Mouse (Mus musculus) neural tube, embryonic 12.5 days (tissue): ENCODE data around the gene Gli2. TPM values are rescaled to one million over a fixed set of nuclear protein-coding genes. Genes with fewer than 3 reads are reported as not detected.

ENCODE experiments used
- ATAC-seq: fragments of 200-750 bp; cut with Nextera tagmentation; 2 replicates; pipeline ENCODE4 v1.8.0; 2017; ENCODE audit warnings: low read depth, mild to moderate bottlenecking, moderate TSS enrichment, moderate library complexity; ENCODE audit not compliant: low FRiP score
- H3K27ac ChIP-seq: fragments of 300-500 bp; sonication (generic); 2 replicates; pipeline ENCODE4 v1.5.1; 2016
- H3K27me3 ChIP-seq: fragments of 300-500 bp; sonication (generic); replicated peaks from 2 replicates; pipeline ENCODE4 v1.6.1; 2016; ENCODE audit warnings: mild to moderate bottlenecking
- H3K36me3 ChIP-seq: fragments of 300-500 bp; sonication (generic); 2 replicates; pipeline ENCODE4 v1.6.1; 2016; ENCODE audit warnings: mild to moderate bottlenecking
- H3K4me1 ChIP-seq: fragments of 300-500 bp; sonication (generic); 2 replicates; pipeline ENCODE4 v1.6.1; 2016
- H3K4me2 ChIP-seq: fragments of 300-500 bp; sonication (generic); replicated peaks from 2 replicates; pipeline ENCODE4 v1.6.1; 2016; ENCODE audit warnings: mild to moderate bottlenecking
- H3K4me3 ChIP-seq: fragments of 300-500 bp; sonication (generic); 2 replicates; pipeline ENCODE4 v1.5.1; 2016
- H3K9ac ChIP-seq: fragments of 300-500 bp; sonication (generic); 2 replicates; pipeline ENCODE4 v1.6.1; 2016; ENCODE audit warnings: mild to moderate bottlenecking
- H3K9me3 ChIP-seq: fragments of 300-500 bp; sonication (generic); 2 replicates; pipeline ENCODE4 v1.6.1; 2016; ENCODE audit warnings: mild to moderate bottlenecking
- WGBS: fragments of 180-500 bp; shearing (Covaris S2); methylation state at CpG from one replicate; pipeline ENCODE4 v1.1.7; 2016; 5-methylcytosine and 5-hydroxymethylcytosine counted together
- polyA plus RNA-seq: library from polyadenylated mRNA; unstranded; fragments of >200 nt; fragmentation: Nextera tagmentation; extraction: Ambion mirVana; gene quantifications from 2 replicates; pipeline ENCODE4 v1.2.1, GENCODE M21; 2016

Gene Gli2
- polyA plus RNA-seq: 5.6 and 6.6 TPM in 2 replicates

DNA sequence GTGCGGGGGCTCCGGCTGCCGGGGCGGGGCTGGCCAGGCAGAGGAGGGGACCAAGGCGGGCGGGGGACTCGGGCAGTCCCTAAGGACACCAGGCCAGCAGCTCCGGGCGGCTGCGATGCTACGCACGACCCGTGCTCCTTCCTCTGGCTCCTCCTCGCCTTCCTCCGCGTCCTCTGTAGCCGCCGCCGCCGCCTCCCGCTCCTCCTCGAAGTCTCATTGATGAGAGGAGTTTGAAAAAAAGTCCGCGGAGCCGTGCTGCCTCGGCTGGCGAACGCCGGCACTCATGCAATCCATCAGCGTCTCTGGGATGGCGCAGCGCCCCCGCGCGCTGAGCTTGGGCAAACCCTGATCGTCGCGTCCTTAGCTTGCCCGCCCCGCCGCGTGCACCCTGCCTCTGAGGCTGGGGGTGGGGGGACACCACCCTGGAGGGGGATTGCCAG, at the start of gene Gli2:
Gli2 (minus strand) TSS at position 218 of the 440 bp plus-strand sequence.
- H3K4me2 ChIP-seq: peak within 1 kb of the TSS; percentile 71
- peak within 1 kb of the TSS; percentile 56 for H3K4me3 ChIP-seq
- peaks cover 45% of the 10 kb centered on the region for H3K4me1 ChIP-seq
- H3K27me3 ChIP-seq: no peaks in the 10 kb centered on the region; the same call in 1 of the 2 replicates
- peak within 1 kb of the TSS; percentile 68 for H3K9ac ChIP-seq
- no peaks in the 10 kb centered on the region for H3K36me3 ChIP-seq
- 1% methylated on average over 42 of the region's 42 CpGs for WGBS
- no peaks in the 10 kb centered on the region for H3K9me3 ChIP-seq
- ATAC-seq: peak; percentile 76
- peak within 1 kb of the TSS; percentile 38; the same call in 1 of the 2 replicates for H3K27ac ChIP-seq

DNA sequence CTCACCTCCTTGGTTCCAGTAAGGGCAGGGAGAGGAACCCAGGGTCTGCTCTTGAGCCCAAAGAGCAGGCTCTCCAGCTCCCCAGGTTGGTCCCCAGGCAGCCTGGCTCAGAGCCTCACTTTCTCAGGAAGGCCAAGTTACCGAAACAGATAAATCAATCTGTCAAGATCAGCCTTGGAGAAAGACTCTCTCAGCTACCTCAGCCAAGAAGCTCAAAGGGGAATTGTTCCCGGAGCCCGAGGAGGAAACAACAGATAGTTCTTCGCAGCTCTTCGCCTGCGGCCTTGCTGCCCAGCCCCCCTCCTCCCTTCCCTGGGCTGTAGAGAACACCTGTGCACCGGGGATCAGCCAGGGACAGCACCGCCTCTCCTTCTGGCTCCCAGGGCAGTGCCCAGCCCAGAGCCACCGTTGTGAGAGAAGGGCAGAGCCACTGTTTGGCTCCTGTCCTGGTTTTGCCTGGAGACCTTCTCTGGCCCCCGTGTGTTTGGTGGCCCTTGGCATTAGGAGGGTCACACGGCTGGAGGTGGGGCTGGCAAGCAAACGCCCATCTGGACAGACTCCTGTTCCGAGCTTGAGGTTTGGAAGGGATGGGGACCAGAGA, 44.6 kb upstream of the Gli2 start:
- H3K4me2 ChIP-seq: no peak overlapping the region
- no peaks in the 10 kb centered on the region for H3K27me3 ChIP-seq
- no peaks in the 10 kb centered on the region for H3K36me3 ChIP-seq
- peaks cover 7% of the 10 kb centered on the region for H3K4me1 ChIP-seq
- ATAC-seq: no peak
- no peaks in the 10 kb centered on the region for H3K9me3 ChIP-seq
- 43% methylated on average over 13 of the region's 13 CpGs for WGBS
- no peak overlapping the region for H3K9ac ChIP-seq
- H3K4me3 ChIP-seq: no peak overlapping the region
- H3K27ac ChIP-seq: no peak overlapping the region

DNA sequence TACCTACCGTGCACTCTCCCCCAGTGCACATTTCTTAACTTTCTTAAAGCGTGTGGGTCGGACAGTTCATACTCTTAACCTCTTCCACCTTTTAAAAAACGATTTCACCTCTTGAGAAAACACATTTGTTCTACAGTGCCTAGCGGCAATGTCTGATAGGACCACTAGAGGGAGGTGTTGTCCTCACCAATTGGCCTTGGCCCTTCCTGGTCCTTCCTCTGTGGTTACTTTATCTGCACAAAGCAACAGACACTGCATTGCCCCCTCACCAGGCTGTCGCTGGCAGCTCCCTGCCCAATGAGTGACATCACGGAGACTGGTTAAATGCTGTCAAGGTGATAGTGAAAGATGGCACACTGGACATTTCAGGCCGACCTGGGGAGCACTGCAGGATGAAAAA, 40.3 kb upstream of the Gli2 start:
- Histone ChIP-seq H3K4me3 (no peak overlapping the region), H3K9ac (no peak overlapping the region), H3K4me1 (peaks cover 7% of the 10 kb centered on the region), H3K27ac (no peak overlapping the region), H3K9me3 (no peaks in the 10 kb centered on the region), H3K27me3 (no peaks in the 10 kb centered on the region), H3K4me2 (no peak overlapping the region), H3K36me3 (no peaks in the 10 kb centered on the region)
- ATAC-seq: peak; percentile 57; the same call in 1 of the 2 replicates
- WGBS: 22% methylated on average over 8 of the region's 8 CpGs

DNA sequence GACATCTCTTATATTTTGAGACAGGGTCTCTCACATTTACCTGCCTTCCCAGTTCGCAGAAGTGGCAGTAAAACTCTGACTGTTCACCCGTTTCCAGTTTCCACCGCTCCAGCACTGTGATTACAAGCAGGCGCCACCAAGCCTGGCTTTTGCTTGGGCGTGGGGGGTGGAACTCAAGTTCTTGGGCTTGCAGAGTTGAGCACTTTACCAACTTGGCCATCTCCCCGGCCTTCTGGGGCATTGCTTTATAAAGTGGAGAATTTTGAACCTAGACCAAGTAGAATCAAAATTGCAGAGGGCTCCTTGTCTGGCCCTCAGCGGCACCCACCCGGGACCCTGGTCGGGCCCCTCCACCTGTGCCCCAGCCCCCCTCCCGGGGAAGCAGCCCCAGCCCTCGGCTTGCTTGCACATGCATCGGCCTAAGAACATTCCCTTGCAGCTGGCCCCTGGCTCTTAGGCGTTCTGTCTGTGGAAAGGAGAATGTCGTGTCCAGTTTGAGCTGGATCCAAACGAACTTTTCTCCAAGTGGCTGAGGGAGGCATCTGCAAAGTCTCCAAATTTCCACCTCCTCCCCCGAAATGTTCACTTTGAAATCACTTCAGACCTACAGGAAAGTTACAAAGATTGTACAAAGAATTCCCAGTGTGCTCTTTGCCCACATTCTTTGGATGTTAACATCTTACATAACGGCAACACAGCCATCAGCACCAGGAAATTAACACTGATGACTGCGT, 36.6 kb upstream of the Gli2 start:
- Histone ChIP-seq H3K9me3 (no peaks in the 10 kb centered on the region), H3K9ac (no peak overlapping the region), H3K36me3 (no peaks in the 10 kb centered on the region), H3K4me1 (no peaks in the 10 kb centered on the region), H3K4me2 (no peak overlapping the region), H3K27ac (no peak overlapping the region), H3K27me3 (no peaks in the 10 kb centered on the region), H3K4me3 (no peak overlapping the region)
- 82% methylated on average over 18 of the region's 18 CpGs for WGBS
- no peak for ATAC-seq

DNA sequence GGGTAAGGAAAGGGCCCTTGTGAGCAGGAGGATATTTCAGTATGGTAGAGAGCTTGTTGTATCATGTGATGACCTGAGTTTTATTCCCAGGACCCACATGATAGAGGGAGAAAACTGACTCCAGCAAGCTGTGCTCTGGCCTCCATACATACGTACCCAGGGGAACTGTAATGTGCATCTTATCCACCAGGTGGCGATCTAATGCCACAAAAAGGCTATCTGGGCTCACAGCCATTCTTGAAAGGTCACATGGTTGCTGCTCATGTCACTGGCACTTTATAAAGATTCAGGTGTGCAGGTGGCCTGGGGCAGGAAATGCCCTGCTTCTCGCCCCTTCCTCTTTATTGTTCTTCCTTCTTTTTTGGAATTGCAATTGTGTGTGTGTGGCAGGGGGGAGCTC, 34.1 kb upstream of the Gli2 start:
- WGBS: 14% methylated on average over 3 of the region's 3 CpGs
- Histone ChIP-seq H3K36me3 (no peaks in the 10 kb centered on the region), H3K9me3 (no peaks in the 10 kb centered on the region), H3K9ac (no peak overlapping the region), H3K27ac (no peak overlapping the region), H3K4me2 (no peak overlapping the region), H3K27me3 (no peaks in the 10 kb centered on the region; the same call in 1 of the 2 replicates), H3K4me1 (no peaks in the 10 kb centered on the region), H3K4me3 (no peak overlapping the region)
- ATAC-seq: peak; percentile 25; the same call in 1 of the 2 replicates

DNA sequence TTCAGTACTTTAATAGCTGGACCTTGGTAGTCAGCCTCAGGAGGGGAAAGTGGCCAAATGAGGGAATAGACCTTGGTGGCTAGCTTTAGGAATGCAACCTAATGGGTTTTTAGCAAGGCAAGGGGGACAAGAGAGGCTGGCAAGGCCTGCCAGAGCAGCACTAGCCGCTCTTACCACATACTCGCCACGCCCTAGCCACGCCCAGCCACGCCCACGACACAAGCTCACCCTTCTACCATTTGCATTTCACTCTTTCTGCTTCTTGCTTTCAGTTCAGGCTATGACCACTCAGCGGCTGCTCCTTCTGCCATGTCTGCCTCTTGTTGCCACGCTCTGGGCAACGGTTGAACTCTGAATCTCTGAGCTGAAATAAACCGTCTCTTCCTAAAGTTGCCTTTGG, 32.4 kb upstream of the Gli2 start:
- H3K4me1 ChIP-seq: no peaks in the 10 kb centered on the region
- no peak overlapping the region for H3K9ac ChIP-seq
- no peak overlapping the region for H3K27ac ChIP-seq
- no peak overlapping the region for H3K4me2 ChIP-seq
- H3K27me3 ChIP-seq: no peaks in the 10 kb centered on the region; the same call in 1 of the 2 replicates
- no peak for ATAC-seq
- H3K36me3 ChIP-seq: no peaks in the 10 kb centered on the region
- no peaks in the 10 kb centered on the region for H3K9me3 ChIP-seq
- WGBS: 75% methylated on average over 10 of the region's 10 CpGs
- H3K4me3 ChIP-seq: no peak overlapping the region

DNA sequence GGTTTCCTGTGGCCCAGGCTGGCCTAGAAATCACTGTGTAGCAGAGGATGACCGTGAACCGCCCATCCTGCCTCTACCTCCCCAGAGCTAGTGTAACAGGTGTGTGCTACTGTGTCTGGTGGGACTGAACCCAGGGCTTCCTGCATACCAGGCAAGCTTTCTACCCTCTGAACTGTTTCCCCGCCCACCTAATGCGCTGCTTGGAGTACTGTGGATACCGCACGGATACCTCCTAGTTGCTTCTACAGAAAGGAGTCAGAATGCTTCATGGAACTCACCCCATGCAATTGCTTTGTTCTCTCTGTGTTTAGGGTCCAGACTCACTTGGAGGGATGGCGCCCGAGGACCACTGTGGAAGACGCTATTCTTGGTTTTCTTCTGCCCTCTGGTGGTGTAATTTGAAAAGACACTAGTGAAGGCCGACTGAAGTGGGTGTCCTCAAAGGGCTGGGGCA, 30.1 kb upstream of the Gli2 start:
- H3K36me3 ChIP-seq: no peaks in the 10 kb centered on the region
- H3K4me3 ChIP-seq: no peak overlapping the region
- H3K4me1 ChIP-seq: no peaks in the 10 kb centered on the region
- ATAC-seq: peak; percentile 59
- H3K9me3 ChIP-seq: no peaks in the 10 kb centered on the region
- no peaks in the 10 kb centered on the region; the same call in 1 of the 2 replicates for H3K27me3 ChIP-seq
- no peak overlapping the region for H3K4me2 ChIP-seq
- H3K9ac ChIP-seq: no peak overlapping the region
- no peak overlapping the region for H3K27ac ChIP-seq
- 20% methylated on average over 10 of the region's 10 CpGs for WGBS

DNA sequence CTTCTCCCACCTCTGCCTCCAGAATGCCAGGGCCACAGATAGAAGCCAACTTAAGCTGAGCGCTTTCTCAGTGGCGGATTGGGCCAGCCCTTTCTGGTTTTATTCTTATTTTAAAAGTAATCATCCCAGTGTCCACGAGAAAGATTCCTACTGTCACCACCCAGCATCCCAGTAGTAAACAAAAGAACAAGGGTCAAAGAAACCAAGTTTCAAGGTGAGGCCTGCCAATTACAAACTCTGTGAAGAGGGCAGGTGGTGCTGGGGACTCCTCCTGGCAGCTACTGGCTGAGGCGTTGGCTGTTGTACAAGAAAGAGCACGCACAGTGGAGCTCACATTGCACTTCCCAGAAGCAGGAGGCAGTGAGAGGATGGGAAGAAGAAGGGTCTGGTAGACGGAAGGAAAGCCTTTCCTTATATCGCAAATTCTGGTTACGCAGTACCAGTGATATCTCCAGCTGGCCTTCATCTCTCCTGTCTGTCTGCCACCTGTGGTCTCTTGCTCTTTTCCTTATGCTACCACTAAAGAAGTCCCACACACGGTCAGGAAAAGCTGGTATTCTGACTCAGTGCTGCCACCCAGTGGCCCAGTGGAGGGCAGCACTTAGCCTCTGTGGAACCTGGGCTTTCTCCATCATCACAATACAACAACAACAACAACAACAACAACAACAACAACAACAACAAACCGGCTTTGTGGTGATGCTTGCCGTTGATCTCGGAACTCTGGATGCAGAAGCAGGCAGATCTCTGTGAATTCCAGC, 29.0 kb upstream of the Gli2 start:
- peaks cover 7% of the 10 kb centered on the region; the same call in 1 of the 2 replicates for H3K27me3 ChIP-seq
- no peaks in the 10 kb centered on the region for H3K36me3 ChIP-seq
- no peak overlapping the region for H3K27ac ChIP-seq
- H3K4me3 ChIP-seq: no peak overlapping the region
- no peaks in the 10 kb centered on the region for H3K4me1 ChIP-seq
- H3K9ac ChIP-seq: no peak overlapping the region
- peak; percentile 62 for ATAC-seq
- no peak overlapping the region for H3K4me2 ChIP-seq
- H3K9me3 ChIP-seq: no peaks in the 10 kb centered on the region
- 47% methylated on average over 12 of the region's 12 CpGs for WGBS

DNA sequence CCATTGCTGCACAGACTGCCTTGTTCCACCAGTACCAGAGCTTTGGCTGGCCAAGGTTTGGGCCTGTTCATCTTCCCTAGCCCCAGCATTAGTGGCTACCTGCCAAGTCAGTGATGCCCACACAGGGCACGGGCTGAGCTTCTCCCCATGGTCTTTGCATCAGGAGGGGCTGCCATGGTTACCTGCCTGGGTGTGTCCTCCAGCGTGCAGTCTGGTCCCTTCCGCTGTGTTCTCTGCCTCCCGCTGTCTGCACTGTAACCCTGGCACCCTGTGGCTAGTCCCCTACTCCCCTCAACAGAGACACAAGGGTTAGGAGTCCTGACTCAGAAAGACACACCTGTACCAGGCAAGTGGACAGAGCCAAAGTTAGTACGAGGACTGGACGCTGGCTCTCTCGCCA, 24.5 kb upstream of the Gli2 start:
- no peak for ATAC-seq
- H3K4me2 ChIP-seq: no peak overlapping the region
- peaks cover 13% of the 10 kb centered on the region; the same call in 1 of the 2 replicates for H3K27me3 ChIP-seq
- H3K9me3 ChIP-seq: no peaks in the 10 kb centered on the region
- no peak overlapping the region for H3K4me3 ChIP-seq
- H3K4me1 ChIP-seq: no peaks in the 10 kb centered on the region
- no peak overlapping the region for H3K9ac ChIP-seq
- no peak overlapping the region for H3K27ac ChIP-seq
- 85% methylated on average over 7 of the region's 7 CpGs for WGBS
- no peaks in the 10 kb centered on the region for H3K36me3 ChIP-seq

DNA sequence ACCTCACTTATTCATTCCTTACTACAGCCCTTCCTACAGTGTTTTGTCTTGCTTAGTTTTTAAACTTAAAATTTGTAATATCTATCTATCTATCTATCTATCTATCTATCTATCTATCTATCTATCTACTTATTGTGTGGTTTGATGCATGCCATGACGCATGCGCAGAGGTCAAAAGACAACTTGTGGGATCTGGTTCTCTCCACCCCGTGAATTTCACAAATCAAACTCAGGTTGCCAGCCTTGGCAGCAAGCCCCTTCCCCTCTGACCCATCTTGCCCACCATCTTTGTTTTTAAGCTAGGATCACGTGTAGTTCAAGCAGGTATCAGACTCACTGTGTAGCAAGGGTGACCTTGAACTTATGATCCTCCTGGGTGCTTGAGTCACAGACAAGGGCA, 22.9 kb upstream of the Gli2 start:
- ATAC-seq: no peak
- 80% methylated on average over 4 of the region's 4 CpGs for WGBS
- no peaks in the 10 kb centered on the region for H3K9me3 ChIP-seq

DNA sequence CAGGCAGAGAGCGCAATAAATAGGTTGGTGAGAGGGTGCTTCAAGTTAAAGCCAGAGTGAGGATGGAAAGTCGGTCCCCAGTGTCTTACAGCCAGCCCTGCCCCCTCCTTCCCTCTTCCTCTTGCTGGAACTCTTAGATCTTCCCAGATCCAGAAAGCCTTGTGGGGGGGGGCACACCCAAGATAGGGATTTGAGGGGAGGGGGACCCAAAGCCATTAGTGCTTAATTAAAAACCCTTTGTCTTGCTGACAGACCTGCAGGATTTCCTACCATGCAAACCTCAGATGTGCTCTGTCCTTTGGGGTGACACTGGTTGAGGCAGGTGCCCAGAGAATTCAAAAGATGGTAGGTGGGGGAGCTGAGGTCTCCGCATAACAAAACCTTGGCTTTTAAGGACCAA, 22.5 kb upstream of the Gli2 start:
- H3K4me1 ChIP-seq: no peaks in the 10 kb centered on the region
- no peak for ATAC-seq
- H3K27me3 ChIP-seq: peaks cover 13% of the 10 kb centered on the region; the same call in 1 of the 2 replicates
- H3K27ac ChIP-seq: no peak overlapping the region
- 41% methylated on average over 3 of the region's 3 CpGs for WGBS
- no peaks in the 10 kb centered on the region for H3K9me3 ChIP-seq
- no peak overlapping the region for H3K4me3 ChIP-seq
- no peak overlapping the region for H3K4me2 ChIP-seq
- no peak overlapping the region for H3K9ac ChIP-seq
- no peaks in the 10 kb centered on the region for H3K36me3 ChIP-seq

More for the DNA sequence above, 22.9 kb upstream of the Gli2 start:
- Histone ChIP-seq H3K4me1 (no peaks in the 10 kb centered on the region), H3K4me3 (no peak overlapping the region), H3K36me3 (no peaks in the 10 kb centered on the region), H3K27me3 (peaks cover 13% of the 10 kb centered on the region; the same call in 1 of the 2 replicates), H3K27ac (no peak overlapping the region), H3K9ac (no peak overlapping the region), H3K4me2 (no peak overlapping the region)

DNA sequence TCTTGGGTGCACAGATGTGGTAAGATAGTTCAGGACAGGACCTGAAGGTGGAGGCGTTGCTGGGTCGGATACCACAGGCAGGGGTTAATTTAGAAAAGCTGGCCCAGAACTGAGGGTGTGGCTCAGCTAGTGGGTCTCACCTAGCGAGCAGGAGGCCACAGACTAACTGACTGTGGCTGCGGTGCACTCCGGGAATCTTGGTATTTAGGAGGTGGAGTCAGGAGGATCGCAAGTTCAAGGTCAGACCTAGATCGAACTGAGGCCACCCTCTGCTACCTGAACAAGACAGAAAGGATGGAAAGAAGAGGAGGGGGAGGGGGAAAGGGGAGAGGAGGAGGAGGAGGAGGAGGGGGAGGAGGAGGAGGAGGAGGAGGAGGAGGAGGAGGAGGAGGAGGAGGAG, 22.1 kb upstream of the Gli2 start:
- Histone ChIP-seq H3K4me3 (no peak overlapping the region), H3K27me3 (peaks cover 13% of the 10 kb centered on the region; the same call in 1 of the 2 replicates), H3K4me1 (no peaks in the 10 kb centered on the region), H3K27ac (no peak overlapping the region), H3K36me3 (no peaks in the 10 kb centered on the region), H3K9me3 (no peaks in the 10 kb centered on the region), H3K4me2 (no peak overlapping the region), H3K9ac (no peak overlapping the region)
- WGBS: 43% methylated on average over 7 of the region's 7 CpGs
- no peak for ATAC-seq
